Mouse (Mus musculus): ENCODE data around the gene Pnma1. TPM values are rescaled to one million over a fixed set of nuclear protein-coding genes. Genes with fewer than 3 reads are reported as not detected.
A peak's percentile ranks its signal among the peaks of the same experiment; 100 is the strongest.

Gene Pnma1
- polyA plus RNA-seq, 1 experiment: 0.40 TPM

GRCm38 (mm10) chr12:84186536-84186935, 38.2 kb upstream of the Pnma1 start:
- peak in 1 of 2 experiments; percentile 2 for DNase-seq (ENCODE audit: low read depth in 1 of 2, low spot score in 2 of 2)
- H3K27me3 ChIP-seq (ENCODE audit: control insufficient read depth, insufficient read depth, low read length): no peaks in the 10 kb centered on the region
- H3K27ac ChIP-seq (ENCODE audit: insufficient read depth, low read length): no peak overlapping the region
- WGBS: 90% methylated on average over 3 of the region's 3 CpGs
- H3K4me1 ChIP-seq (ENCODE audit: control insufficient read depth, insufficient read depth, insufficient read length): peaks cover 53% of the 10 kb centered on the region
- peaks cover 2% of the 10 kb centered on the region for H3K36me3 ChIP-seq (ENCODE audit: control insufficient read depth, insufficient read depth, low read length)
- H3K4me3 ChIP-seq (ENCODE audit: extremely low read depth, insufficient read depth, insufficient read length): no peak overlapping the region
- TF ChIP-seq POLR2A (IDR thresholded peaks at IDR 0.05; ENCODE audit: low read depth, low read length) (no peak), CTCF (IDR thresholded peaks at IDR 0.05; ENCODE audit: extremely low read depth, insufficient read depth, insufficient read length, insufficient replicate concordance) (no peak)

GRCm38 (mm10) chr12:84185547-84185946, 37.3 kb upstream of the Pnma1 start:
- 80% methylated on average over 6 of the region's 6 CpGs for WGBS
- Histone ChIP-seq H3K27ac (ENCODE audit: insufficient read depth, low read length) (no peak overlapping the region), H3K4me1 (ENCODE audit: control insufficient read depth, insufficient read depth, insufficient read length) (peaks cover 55% of the 10 kb centered on the region), H3K4me3 (ENCODE audit: extremely low read depth, insufficient read depth, insufficient read length) (no peak overlapping the region), H3K36me3 (ENCODE audit: control insufficient read depth, insufficient read depth, low read length) (peaks cover 2% of the 10 kb centered on the region), H3K27me3 (ENCODE audit: control insufficient read depth, insufficient read depth, low read length) (no peaks in the 10 kb centered on the region)
- peak in 1 of 2 experiments; percentile 1 for DNase-seq (ENCODE audit: low read depth in 1 of 2, low spot score in 2 of 2)
- TF ChIP-seq POLR2A (IDR thresholded peaks at IDR 0.05; ENCODE audit: low read depth, low read length) (no peak), CTCF (IDR thresholded peaks at IDR 0.05; ENCODE audit: extremely low read depth, insufficient read depth, insufficient read length, insufficient replicate concordance) (no peak)

GRCm38 (mm10) chr12:84184979-84185378, 36.7 kb upstream of the Pnma1 start:
- WGBS: 93% methylated on average over 5 of the region's 5 CpGs

GRCm38 (mm10) chr12:84181999-84182398, 33.7 kb upstream of the Pnma1 start:
- H3K36me3 ChIP-seq (ENCODE audit: control insufficient read depth, insufficient read depth, low read length): peaks cover 2% of the 10 kb centered on the region
- no peak overlapping the region for H3K27ac ChIP-seq (ENCODE audit: insufficient read depth, low read length)
- TF ChIP-seq CTCF (IDR thresholded peaks at IDR 0.05; ENCODE audit: extremely low read depth, insufficient read depth, insufficient read length, insufficient replicate concordance) (no peak), POLR2A (IDR thresholded peaks at IDR 0.05; ENCODE audit: low read depth, low read length) (no peak)
- no peaks in the 10 kb centered on the region for H3K27me3 ChIP-seq (ENCODE audit: control insufficient read depth, insufficient read depth, low read length)
- WGBS: 92% methylated on average over 6 of the region's 6 CpGs
- H3K4me1 ChIP-seq (ENCODE audit: control insufficient read depth, insufficient read depth, insufficient read length): peaks cover 50% of the 10 kb centered on the region
- no peak for DNase-seq (ENCODE audit: low read depth in 1 of 2, low spot score in 2 of 2)
- no peak overlapping the region for H3K4me3 ChIP-seq (ENCODE audit: extremely low read depth, insufficient read depth, insufficient read length)

More at GRCm38 (mm10) chr12:84184979-84185378, 36.7 kb upstream of the Pnma1 start:
- H3K27ac ChIP-seq (ENCODE audit: insufficient read depth, low read length): no peak overlapping the region
- TF ChIP-seq POLR2A (IDR thresholded peaks at IDR 0.05; ENCODE audit: low read depth, low read length) (no peak), CTCF (IDR thresholded peaks at IDR 0.05; ENCODE audit: extremely low read depth, insufficient read depth, insufficient read length, insufficient replicate concordance) (no peak)
- DNase-seq (ENCODE audit: low read depth in 1 of 2, low spot score in 2 of 2): no peak
- peaks cover 2% of the 10 kb centered on the region for H3K36me3 ChIP-seq (ENCODE audit: control insufficient read depth, insufficient read depth, low read length)
- peaks cover 55% of the 10 kb centered on the region for H3K4me1 ChIP-seq (ENCODE audit: control insufficient read depth, insufficient read depth, insufficient read length)
- H3K4me3 ChIP-seq (ENCODE audit: extremely low read depth, insufficient read depth, insufficient read length): no peak overlapping the region
- H3K27me3 ChIP-seq (ENCODE audit: control insufficient read depth, insufficient read depth, low read length): no peaks in the 10 kb centered on the region

- Histone ChIP-seq H3K4me3 (ENCODE audit: extremely low read depth, insufficient read depth, insufficient read length) (no peak overlapping the region), H3K4me1 (ENCODE audit: control insufficient read depth, insufficient read depth, insufficient read length) (peaks cover 54% of the 10 kb centered on the region), H3K27ac (ENCODE audit: insufficient read depth, low read length) (peak overlapping the region; percentile 5; the same call in 1 of the 2 replicates), H3K36me3 (ENCODE audit: control insufficient read depth, insufficient read depth, low read length) (no peaks in the 10 kb centered on the region), H3K27me3 (ENCODE audit: control insufficient read depth, insufficient read depth, low read length) (no peaks in the 10 kb centered on the region)
- no peak for TF ChIP-seq POLR2A (IDR thresholded peaks at IDR 0.05; ENCODE audit: low read depth, low read length)
- TF ChIP-seq CTCF (IDR thresholded peaks at IDR 0.05; ENCODE audit: extremely low read depth, insufficient read depth, insufficient read length, insufficient replicate concordance): no peak
- WGBS: 31% methylated on average over 8 of the region's 8 CpGs
- DNase-seq (ENCODE audit: low read depth in 1 of 2, low spot score in 2 of 2): no peak
Measured at GRCm38 (mm10) chr12:84180701-84181435, 32.6 kb upstream of the Pnma1 start.

GRCm38 (mm10) chr12:84180090-84180489, 31.8 kb upstream of the Pnma1 start:
- TF ChIP-seq CTCF (IDR thresholded peaks at IDR 0.05; ENCODE audit: extremely low read depth, insufficient read depth, insufficient read length, insufficient replicate concordance) (no peak), POLR2A (IDR thresholded peaks at IDR 0.05; ENCODE audit: low read depth, low read length) (no peak)
- H3K36me3 ChIP-seq (ENCODE audit: control insufficient read depth, insufficient read depth, low read length): no peaks in the 10 kb centered on the region
- no peak overlapping the region for H3K27ac ChIP-seq (ENCODE audit: insufficient read depth, low read length)
- DNase-seq (ENCODE audit: low read depth in 1 of 2, low spot score in 2 of 2): no peak
- H3K27me3 ChIP-seq (ENCODE audit: control insufficient read depth, insufficient read depth, low read length): no peaks in the 10 kb centered on the region
- peaks cover 54% of the 10 kb centered on the region for H3K4me1 ChIP-seq (ENCODE audit: control insufficient read depth, insufficient read depth, insufficient read length)
- no peak overlapping the region for H3K4me3 ChIP-seq (ENCODE audit: extremely low read depth, insufficient read depth, insufficient read length)
- 85% methylated on average over 3 of the region's 3 CpGs for WGBS
